Mouse (Mus musculus) neural tube, embryonic 13.5 days (tissue): ENCODE results near the gene Fam120a. TPM values are rescaled to one million over a fixed set of nuclear protein-coding genes. Genes with fewer than 3 reads are reported as not detected.

Source experiments
- ATAC-seq: fragments of 200-750 bp; cut with Nextera tagmentation; 2 replicates; pipeline ENCODE4 v1.8.0; 2017; ENCODE audit warnings: low read depth, mild to moderate bottlenecking, moderate TSS enrichment, moderate library complexity
- H3K27ac ChIP-seq: fragments of 300-500 bp; sonication (generic); replicated peaks from 2 replicates; pipeline ENCODE4 v1.5.1; 2015; ENCODE audit warnings: moderate library complexity, mild to moderate bottlenecking, inconsistent platforms
- H3K27me3 ChIP-seq: fragments of 300-500 bp; sonication (generic); 2 replicates; pipeline ENCODE4 v1.6.1; 2015; ENCODE audit warnings: mild to moderate bottlenecking, inconsistent platforms
- H3K36me3 ChIP-seq: fragments of 300-500 bp; sonication (generic); 2 replicates; pipeline ENCODE4 v1.6.1; 2015; ENCODE audit warnings: mild to moderate bottlenecking, inconsistent platforms
- H3K4me1 ChIP-seq: fragments of 300-500 bp; sonication (generic); replicated peaks from 2 replicates; pipeline ENCODE4 v1.6.1; 2015; ENCODE audit warnings: inconsistent platforms
- H3K4me2 ChIP-seq: fragments of 300-500 bp; sonication (generic); 2 replicates; pipeline ENCODE4 v1.6.1; 2015; ENCODE audit warnings: inconsistent platforms, mild to moderate bottlenecking, moderate library complexity
- H3K4me3 ChIP-seq: fragments of 300-500 bp; sonication (generic); 2 replicates; pipeline ENCODE4 v1.5.1; 2015; ENCODE audit warnings: mild to moderate bottlenecking, inconsistent platforms
- H3K9ac ChIP-seq: fragments of 300-500 bp; sonication (generic); 2 replicates; pipeline ENCODE4 v1.6.1; 2015; ENCODE audit warnings: moderate library complexity, mild to moderate bottlenecking, inconsistent platforms
- H3K9me3 ChIP-seq: fragments of 300-500 bp; sonication (generic); 2 replicates; pipeline ENCODE4 v1.6.1; 2016; ENCODE audit warnings: inconsistent platforms
- WGBS: fragments of 180-500 bp; shearing (Covaris S2); methylation state at CpG from one replicate; pipeline ENCODE4 v1.1.7; 2015; 5-methylcytosine and 5-hydroxymethylcytosine counted together
- polyA plus RNA-seq: library from polyadenylated mRNA; unstranded; fragments of >200 nt; fragmentation: Nextera tagmentation; extraction: Ambion mirVana; gene quantifications from 2 replicates; pipeline ENCODE4 v1.2.1, GENCODE M21; 2015

Fam120a gene
- polyA plus RNA-seq, 1 experiment from 2014 or later = 13.2 TPM

GRCm38 (mm10) chr13:48964850-48965249 lies 3.0 kb downstream of the Fam120a start:
- Histone ChIP-seq H3K9ac (peak overlapping the region; percentile 97; the same call in 1 of the 2 replicates), H3K4me2 (peak overlapping the region; percentile 98), H3K27ac (peak overlapping the region; percentile 49), H3K36me3 (no peaks in the 10 kb centered on the region), H3K27me3 (no peaks in the 10 kb centered on the region), H3K4me1 (peaks cover 66% of the 10 kb centered on the region), H3K4me3 (peak overlapping the region; percentile 94), H3K9me3 (no peaks in the 10 kb centered on the region)
- 66% methylated on average over 4 of the region's 4 CpGs for WGBS
- ATAC-seq = no peak

DNA sequence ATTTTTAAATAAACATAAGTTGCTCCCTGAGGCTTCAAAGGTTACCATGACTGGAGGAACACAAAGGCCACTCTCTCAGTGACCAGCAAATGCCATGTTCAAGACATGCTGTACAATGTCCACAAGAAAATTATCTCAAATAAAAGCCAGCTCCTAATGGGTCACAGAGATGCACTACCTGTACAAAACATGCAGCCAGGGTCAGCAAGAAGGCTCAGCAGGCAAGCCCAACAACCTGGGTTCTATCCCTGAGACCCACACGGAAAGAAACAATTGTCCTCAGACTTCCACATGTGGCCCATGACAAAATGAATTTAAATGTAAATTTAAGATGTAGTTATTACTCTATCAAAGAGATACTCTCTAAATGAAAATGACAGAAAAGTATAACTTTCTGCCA lies 4.7 kb downstream of the Fam120a start:
- H3K36me3 ChIP-seq = no peaks in the 10 kb centered on the region
- H3K9ac ChIP-seq = no peak overlapping the region
- no peak overlapping the region for H3K4me2 ChIP-seq
- no peak overlapping the region for H3K27ac ChIP-seq
- H3K4me1 ChIP-seq = peaks cover 56% of the 10 kb centered on the region
- H3K27me3 ChIP-seq = no peaks in the 10 kb centered on the region
- H3K4me3 ChIP-seq = no peak overlapping the region
- 71% methylated on average over 1 of the region's 1 CpGs for WGBS
- ATAC-seq = no peak
- no peaks in the 10 kb centered on the region for H3K9me3 ChIP-seq

DNA sequence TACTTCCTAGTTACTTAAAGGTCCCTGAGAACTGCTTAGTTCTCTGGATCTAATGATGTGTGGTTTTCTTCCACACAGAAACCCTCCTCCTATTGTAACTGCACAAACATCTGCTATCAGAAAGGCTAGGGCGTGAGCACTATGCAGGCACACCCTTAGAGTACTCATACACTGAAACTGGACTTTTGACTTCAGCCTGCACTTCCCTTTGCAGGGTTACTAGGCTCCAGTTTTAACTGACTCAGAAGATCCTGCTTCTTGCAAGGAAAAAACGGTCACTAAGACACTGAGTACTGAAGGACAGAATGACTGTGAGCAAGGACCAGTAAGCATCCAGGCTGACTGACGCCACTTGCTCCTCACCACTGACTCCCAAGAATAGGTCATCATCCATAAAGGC lies 5.3 kb downstream of the Fam120a start:
- H3K4me1 ChIP-seq = peaks cover 56% of the 10 kb centered on the region
- no peaks in the 10 kb centered on the region for H3K27me3 ChIP-seq
- H3K4me3 ChIP-seq = no peak overlapping the region
- no peak overlapping the region for H3K27ac ChIP-seq
- ATAC-seq = no peak
- WGBS = 61% methylated on average over 3 of the region's 3 CpGs
- no peak overlapping the region for H3K9ac ChIP-seq
- no peaks in the 10 kb centered on the region for H3K36me3 ChIP-seq
- H3K9me3 ChIP-seq = no peaks in the 10 kb centered on the region
- no peak overlapping the region for H3K4me2 ChIP-seq

DNA sequence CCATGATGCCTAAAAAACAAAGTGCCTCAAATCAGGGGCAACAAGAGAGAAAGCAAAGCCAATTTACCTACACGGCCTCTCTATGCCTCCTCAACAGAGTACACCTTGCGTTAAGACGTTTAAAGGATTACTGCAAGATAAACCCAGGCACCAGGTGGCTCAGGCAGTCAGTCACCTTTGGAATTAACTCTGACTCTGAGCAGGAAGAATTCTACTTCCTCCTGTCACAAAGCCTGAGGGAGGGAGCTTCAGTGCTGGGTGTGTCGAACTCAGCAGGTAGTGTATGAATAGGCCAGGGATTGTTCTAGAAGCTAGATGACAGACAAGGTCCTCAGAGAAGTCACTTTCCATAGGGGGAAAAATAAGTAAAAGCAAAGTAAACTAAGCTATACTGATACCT lies 9.2 kb downstream of the Fam120a start:
- H3K4me2 ChIP-seq = no peak overlapping the region
- no peaks in the 10 kb centered on the region for H3K9me3 ChIP-seq
- no peak for ATAC-seq
- peaks cover 34% of the 10 kb centered on the region for H3K4me1 ChIP-seq
- WGBS = 85% methylated on average over 4 of the region's 4 CpGs
- H3K27ac ChIP-seq = no peak overlapping the region
- no peaks in the 10 kb centered on the region for H3K36me3 ChIP-seq
- H3K4me3 ChIP-seq = no peak overlapping the region
- H3K27me3 ChIP-seq = no peaks in the 10 kb centered on the region
- H3K9ac ChIP-seq = no peak overlapping the region

DNA sequence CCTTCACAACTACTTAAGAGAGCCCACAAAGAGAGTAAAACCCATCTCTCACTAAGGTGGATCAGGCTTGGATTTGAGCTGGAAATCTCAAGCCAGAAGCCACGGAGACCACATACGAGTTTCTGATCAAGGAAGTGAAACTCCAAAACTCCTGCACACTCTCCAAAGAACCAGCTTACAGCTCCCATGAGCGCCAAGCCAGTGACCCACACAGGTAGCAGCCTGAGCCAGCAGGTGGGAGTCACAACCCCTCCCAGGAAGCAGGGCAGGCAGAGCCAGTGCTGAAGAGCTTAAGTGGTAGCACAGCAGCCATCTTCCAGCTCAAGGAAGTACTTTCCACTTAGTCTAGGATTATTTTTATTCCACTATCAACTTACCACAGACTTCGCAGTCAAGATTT lies 13.0 kb downstream of the Fam120a start:
- Histone ChIP-seq H3K27ac (no peak overlapping the region), H3K9ac (no peak overlapping the region), H3K4me3 (no peak overlapping the region), H3K36me3 (no peaks in the 10 kb centered on the region), H3K9me3 (no peaks in the 10 kb centered on the region), H3K27me3 (no peaks in the 10 kb centered on the region), H3K4me1 (peaks cover 27% of the 10 kb centered on the region), H3K4me2 (no peak overlapping the region)
- ATAC-seq = no peak
- 96% methylated on average over 4 of the region's 4 CpGs for WGBS

DNA sequence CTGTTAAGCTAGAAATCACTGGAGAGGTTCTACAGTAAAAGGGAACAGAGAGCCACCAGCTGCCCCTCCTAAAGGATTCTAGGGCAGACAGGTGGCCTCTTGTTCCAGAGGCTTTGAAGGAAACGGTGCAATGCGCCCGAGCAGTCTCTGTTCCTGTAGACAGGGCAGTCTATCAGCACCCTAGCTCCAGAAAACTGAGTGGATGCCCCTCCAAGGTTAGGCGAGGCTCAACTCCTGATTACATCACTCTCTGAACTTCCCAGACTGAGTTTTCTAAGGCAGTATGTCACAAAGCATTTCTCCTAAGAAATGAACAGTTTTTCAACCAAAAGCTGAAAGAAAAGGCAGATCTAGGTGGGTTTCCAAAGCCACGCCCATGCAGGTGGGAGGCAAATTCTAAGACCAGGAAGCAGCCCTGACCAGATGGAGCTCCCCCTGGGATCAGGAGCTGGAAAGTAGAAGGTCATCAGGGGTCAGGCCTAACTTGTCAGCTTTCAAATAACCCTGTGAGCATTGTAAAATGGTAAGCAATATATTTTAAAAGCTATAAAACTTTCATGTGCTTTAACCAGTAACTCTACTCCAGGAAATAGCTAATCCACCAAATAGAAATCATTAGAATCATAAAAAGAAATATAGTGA lies 17.1 kb downstream of the Fam120a start:
- Histone ChIP-seq H3K36me3 (peaks cover 32% of the 10 kb centered on the region), H3K4me1 (peaks cover 14% of the 10 kb centered on the region; the same call in 1 of the 2 replicates), H3K4me3 (no peak overlapping the region), H3K4me2 (no peak overlapping the region), H3K27ac (no peak overlapping the region), H3K27me3 (no peaks in the 10 kb centered on the region), H3K9me3 (no peaks in the 10 kb centered on the region), H3K9ac (no peak overlapping the region)
- ATAC-seq = no peak
- WGBS = 32% methylated on average over 5 of the region's 5 CpGs

DNA sequence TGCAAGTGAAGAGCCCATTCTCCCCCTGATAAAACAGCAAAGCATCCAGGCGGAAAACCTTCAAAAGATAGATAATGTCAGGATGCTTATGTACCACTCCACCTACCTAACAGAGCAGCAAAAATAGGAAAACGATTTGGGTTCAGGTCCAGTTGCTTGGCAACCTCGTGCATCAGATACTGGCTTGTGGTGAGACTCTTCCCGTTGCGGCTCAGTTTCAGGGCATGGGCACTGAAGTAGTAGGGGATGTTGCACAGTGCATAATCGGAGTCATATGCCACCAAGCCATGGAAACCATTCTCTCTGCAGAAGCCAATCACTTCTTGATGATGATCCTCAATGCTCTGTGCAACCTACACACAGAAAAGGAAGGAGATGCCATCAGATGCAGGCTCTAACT lies 18.9 kb downstream of the Fam120a start:
- no peak for ATAC-seq
- peaks cover 41% of the 10 kb centered on the region for H3K36me3 ChIP-seq
- no peaks in the 10 kb centered on the region for H3K27me3 ChIP-seq
- WGBS = 81% methylated on average over 6 of the region's 6 CpGs
- H3K9ac ChIP-seq = no peak overlapping the region
- no peak overlapping the region for H3K27ac ChIP-seq
- H3K4me3 ChIP-seq = no peak overlapping the region
- H3K4me2 ChIP-seq = no peak overlapping the region
- H3K9me3 ChIP-seq = no peaks in the 10 kb centered on the region
- H3K4me1 ChIP-seq = peaks cover 14% of the 10 kb centered on the region; the same call in 1 of the 2 replicates

GRCm38 (mm10) chr13:48944571-48944970 lies 23.2 kb downstream of the Fam120a start:
- Histone ChIP-seq H3K9ac (no peak overlapping the region), H3K4me3 (no peak overlapping the region), H3K36me3 (peaks cover 53% of the 10 kb centered on the region), H3K27me3 (no peaks in the 10 kb centered on the region), H3K4me2 (no peak overlapping the region), H3K9me3 (no peaks in the 10 kb centered on the region), H3K4me1 (no peaks in the 10 kb centered on the region), H3K27ac (no peak overlapping the region)
- no peak for ATAC-seq
- 76% methylated on average over 1 of the region's 1 CpGs for WGBS

DNA sequence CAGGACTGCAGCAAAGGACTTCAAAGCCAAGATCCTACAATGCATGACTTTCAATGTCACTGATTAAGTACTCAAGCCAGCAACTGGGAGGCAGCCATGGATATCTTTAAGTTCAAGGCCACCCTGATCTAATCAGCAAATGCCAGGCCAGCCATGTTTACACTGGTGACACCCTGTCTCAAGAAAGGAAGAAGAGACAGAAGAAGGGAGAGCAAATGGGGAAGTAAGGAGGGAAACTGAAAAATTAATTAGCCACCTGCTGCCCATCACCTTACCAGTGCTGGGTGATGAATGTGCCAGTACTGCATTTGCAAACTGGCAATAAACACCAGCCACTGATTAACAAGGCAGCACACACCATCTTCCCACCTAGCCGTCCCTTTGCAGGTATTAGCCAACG lies 25.3 kb downstream of the Fam120a start:
- Histone ChIP-seq H3K9me3 (no peaks in the 10 kb centered on the region), H3K4me3 (no peak overlapping the region)
- 86% methylated on average over 2 of the region's 2 CpGs for WGBS

GRCm38 (mm10) chr13:48941773-48942172 lies 26.0 kb downstream of the Fam120a start:
- no peaks in the 10 kb centered on the region for H3K9me3 ChIP-seq
- no peaks in the 10 kb centered on the region for H3K27me3 ChIP-seq
- no peaks in the 10 kb centered on the region for H3K4me1 ChIP-seq
- no peak for ATAC-seq
- H3K36me3 ChIP-seq = peaks cover 40% of the 10 kb centered on the region
- no peak overlapping the region for H3K4me3 ChIP-seq
- WGBS = 63% methylated on average over 3 of the region's 3 CpGs
- no peak overlapping the region for H3K27ac ChIP-seq
- no peak overlapping the region for H3K4me2 ChIP-seq
- H3K9ac ChIP-seq = no peak overlapping the region

More for the DNA sequence above, 25.3 kb downstream of the Fam120a start:
- H3K9ac ChIP-seq = no peak overlapping the region
- peaks cover 46% of the 10 kb centered on the region for H3K36me3 ChIP-seq
- no peaks in the 10 kb centered on the region for H3K27me3 ChIP-seq
- H3K4me2 ChIP-seq = no peak overlapping the region
- H3K4me1 ChIP-seq = no peaks in the 10 kb centered on the region
- no peak for ATAC-seq
- H3K27ac ChIP-seq = no peak overlapping the region

DNA sequence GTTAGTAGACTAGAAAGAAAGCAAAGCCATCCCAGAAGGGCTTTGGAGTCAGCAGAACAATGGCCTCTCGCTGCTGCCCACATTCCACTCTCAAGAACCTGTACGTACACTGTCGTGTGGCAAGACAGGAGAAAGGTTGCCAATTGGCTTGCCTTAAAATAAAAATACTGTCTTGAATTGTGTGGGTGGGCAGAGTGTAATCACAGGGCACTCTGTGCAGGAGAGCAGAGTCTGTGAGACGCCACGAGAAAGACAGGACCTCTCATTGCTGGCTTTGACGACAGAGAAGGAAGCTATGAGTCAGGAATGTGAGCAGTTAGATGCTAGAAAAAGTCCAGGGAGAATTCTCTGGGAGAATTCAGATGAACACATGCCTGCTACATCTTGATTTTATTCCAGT lies 33.2 kb downstream of the Fam120a start:
- WGBS = 78% methylated on average over 6 of the region's 6 CpGs
- Histone ChIP-seq H3K36me3 (peaks cover 55% of the 10 kb centered on the region), H3K4me1 (no peaks in the 10 kb centered on the region; the same call in 1 of the 2 replicates), H3K9ac (no peak overlapping the region), H3K27ac (no peak overlapping the region), H3K4me3 (no peak overlapping the region), H3K4me2 (no peak overlapping the region), H3K27me3 (no peaks in the 10 kb centered on the region), H3K9me3 (no peaks in the 10 kb centered on the region)
- ATAC-seq = no peak

- H3K4me3 ChIP-seq = no peak overlapping the region
- no peak overlapping the region for H3K27ac ChIP-seq
- no peak overlapping the region for H3K9ac ChIP-seq
- 88% methylated on average over 3 of the region's 3 CpGs for WGBS
- H3K4me2 ChIP-seq = no peak overlapping the region
- H3K4me1 ChIP-seq = no peaks in the 10 kb centered on the region; the same call in 1 of the 2 replicates
- ATAC-seq = no peak
- H3K36me3 ChIP-seq = peaks cover 55% of the 10 kb centered on the region
- no peaks in the 10 kb centered on the region for H3K9me3 ChIP-seq
- no peaks in the 10 kb centered on the region for H3K27me3 ChIP-seq
Measured at GRCm38 (mm10) chr13:48932692-48933091, 35.1 kb downstream of the Fam120a start.

GRCm38 (mm10) chr13:48931687-48932086 lies 36.1 kb downstream of the Fam120a start:
- H3K9me3 ChIP-seq = no peaks in the 10 kb centered on the region
- peaks cover 60% of the 10 kb centered on the region for H3K36me3 ChIP-seq
- no peak for ATAC-seq
- no peaks in the 10 kb centered on the region; the same call in 1 of the 2 replicates for H3K4me1 ChIP-seq
- no peak overlapping the region for H3K27ac ChIP-seq
- no peaks in the 10 kb centered on the region for H3K27me3 ChIP-seq
- no peak overlapping the region for H3K4me3 ChIP-seq
- H3K4me2 ChIP-seq = no peak overlapping the region
- no peak overlapping the region for H3K9ac ChIP-seq
